Mouse (Mus musculus) regulatory T cell (primary cell): ENCODE results near the gene Pzp.

Experiments used
- in situ Hi-C: fragments of 300-600 bp; cut with MboI, MseI; formaldehyde crosslinking; loops from one replicate; pipeline ENCODE4 v1.15.1; 2025; ENCODE audit warnings: high pct_unique_total_duplicates

Gene Pzp

GRCm38 (mm10) chr6:128526601-128527000 is at the start of gene Pzp:
Gene Pzp (minus strand): TSS chr6:128526720.
- in situ Hi-C loops: no loop called here

- in situ Hi-C loops: no loop called here
Observed at GRCm38 (mm10) chr6:128566589-128566988, 40.1 kb upstream of the Pzp start.

DNA sequence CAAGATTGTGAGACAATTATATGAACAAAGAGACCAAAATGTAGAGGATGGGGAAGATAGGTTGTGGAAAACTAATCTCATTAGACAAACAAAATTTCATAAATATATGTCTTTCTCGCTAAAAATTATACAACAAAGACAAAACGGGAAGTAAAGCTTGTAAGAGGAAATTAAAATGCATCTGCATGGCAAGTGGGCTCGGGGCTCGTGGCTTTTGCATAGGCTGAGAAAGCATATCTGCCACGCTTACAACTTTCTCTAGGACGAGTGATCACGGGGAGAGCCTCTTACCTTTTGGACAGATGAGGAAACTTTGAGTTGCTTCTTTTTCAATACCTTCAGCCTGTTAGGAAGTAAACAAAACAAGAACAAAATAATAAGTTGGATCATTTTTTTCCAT is 27.5 kb upstream of the Pzp start:
- in situ Hi-C loops: no loop called here

DNA sequence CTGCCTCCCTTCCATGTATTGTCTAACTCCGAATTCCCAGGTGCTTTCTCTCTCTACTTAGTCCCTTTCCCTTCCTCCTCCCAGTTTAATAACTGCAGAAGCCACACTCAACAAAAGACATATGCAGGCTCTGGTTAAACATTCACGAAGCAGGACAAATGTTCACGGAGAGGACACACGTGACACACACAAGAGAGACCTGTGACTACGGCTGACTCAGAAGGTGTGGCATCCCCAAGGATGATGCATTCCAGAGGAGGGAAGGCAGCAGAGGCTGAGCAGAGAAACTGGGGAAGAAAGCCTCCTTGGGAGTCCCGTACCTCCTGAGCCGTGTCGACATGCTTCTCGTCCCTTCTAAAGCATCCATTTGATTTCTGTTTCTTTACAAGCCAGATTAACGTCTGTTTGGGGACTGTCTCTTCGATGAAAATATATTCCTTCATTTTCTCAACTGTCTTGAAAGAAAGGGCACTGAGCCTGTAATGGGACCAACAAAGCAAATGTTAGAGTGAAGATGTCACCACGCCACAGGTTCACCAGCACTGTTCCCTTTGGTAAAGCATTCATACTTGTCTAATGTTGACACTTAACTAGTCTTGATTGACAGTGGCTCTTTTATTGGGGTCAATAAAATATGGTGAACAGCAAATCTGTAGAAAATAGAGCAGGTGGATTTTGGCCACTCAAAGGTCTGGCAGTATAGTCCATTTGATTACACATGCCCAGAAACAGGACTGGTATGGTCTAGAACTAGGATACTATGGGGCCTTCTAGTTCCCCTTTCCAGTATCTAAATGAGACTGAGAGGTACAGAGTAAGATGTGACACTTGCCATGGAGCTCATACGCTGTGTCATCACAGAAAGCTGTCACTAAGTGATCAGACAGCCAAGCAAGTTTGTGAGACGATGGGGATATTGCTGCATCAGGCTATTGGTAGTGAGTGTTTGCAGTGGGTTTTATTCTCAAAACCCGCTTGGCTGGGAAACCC is 23.2 kb upstream of the Pzp start:
- in situ Hi-C loops: no loop called here

DNA sequence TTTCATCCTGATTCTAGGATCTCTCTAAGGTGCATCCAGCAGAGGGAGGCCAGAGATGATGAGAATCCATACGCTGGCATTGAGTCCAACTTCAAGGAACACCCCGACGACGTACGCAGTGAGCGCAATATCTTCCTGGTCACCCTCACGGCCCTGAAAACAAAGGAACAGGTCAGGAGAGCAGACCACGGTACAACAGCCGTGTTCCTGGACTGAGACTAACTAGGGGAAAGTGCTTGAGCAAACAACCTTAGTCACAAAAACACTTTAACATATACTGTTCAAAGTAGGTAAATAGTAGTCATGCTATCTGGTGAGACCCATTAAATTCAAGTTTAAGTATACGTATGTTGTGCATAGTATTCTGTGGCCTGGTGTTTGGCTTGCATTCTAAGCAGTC is 22.0 kb upstream of the Pzp start:
- in situ Hi-C loops: no loop called here

- in situ Hi-C loops: no loop called here
Observed at GRCm38 (mm10) chr6:128545402-128545801, 18.9 kb upstream of the Pzp start.

- in situ Hi-C loops: no loop called here
Observed at GRCm38 (mm10) chr6:128543226-128543625, 16.7 kb upstream of the Pzp start.

- in situ Hi-C loops: no loop called here
Observed at GRCm38 (mm10) chr6:128535250-128535649, 8.7 kb upstream of the Pzp start.

GRCm38 (mm10) chr6:128533296-128533695 is 6.8 kb upstream of the Pzp start:
- in situ Hi-C loops: no loop called here

- in situ Hi-C loops: no loop called here
Observed at GRCm38 (mm10) chr6:128532701-128533100, 6.2 kb upstream of the Pzp start.

DNA sequence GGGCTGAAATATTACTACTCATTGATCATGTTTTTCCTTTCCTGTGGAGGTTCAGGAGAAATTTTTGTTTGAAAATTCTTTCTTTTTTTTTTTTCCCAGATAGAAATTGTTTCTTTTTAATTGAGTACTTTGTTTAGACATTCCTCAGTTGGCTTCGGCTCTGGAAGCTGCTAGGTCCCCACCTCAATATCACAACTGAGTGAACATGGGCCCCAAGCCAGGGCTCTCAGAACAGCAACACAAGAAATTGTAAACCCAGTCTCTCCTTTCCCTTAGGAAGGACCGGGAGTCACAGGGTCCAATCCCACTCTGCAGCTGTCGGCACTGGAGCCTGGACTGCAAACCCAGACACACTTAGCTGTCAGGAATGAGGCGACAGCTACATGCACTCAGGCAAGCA is 2.0 kb upstream of the Pzp start:
- in situ Hi-C loops: no loop called here

DNA sequence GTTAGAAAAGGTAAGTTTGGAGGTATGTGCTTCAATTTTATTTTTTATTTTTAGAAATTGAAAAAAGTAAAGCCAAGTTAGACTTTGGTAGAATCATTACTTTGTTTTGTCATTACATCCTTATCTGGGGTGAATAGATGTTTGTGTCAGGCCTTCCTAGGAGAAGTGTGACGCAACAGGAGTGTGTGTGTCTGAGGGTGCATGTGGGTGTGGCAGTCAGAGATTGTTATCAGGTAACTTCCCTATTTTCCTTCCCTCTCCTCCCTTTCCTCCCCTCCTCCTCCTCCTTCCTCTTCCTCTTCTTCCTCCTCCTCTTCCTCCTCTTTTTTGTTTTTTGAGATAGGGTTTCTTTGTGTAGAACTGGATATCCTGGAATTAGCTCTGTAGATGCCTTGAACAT is 590 bp upstream of the Pzp start:
- in situ Hi-C loops: no loop called here

- in situ Hi-C loops: no loop called here
Observed at GRCm38 (mm10) chr6:128525801-128526200, 719 bp downstream of the Pzp start.

DNA sequence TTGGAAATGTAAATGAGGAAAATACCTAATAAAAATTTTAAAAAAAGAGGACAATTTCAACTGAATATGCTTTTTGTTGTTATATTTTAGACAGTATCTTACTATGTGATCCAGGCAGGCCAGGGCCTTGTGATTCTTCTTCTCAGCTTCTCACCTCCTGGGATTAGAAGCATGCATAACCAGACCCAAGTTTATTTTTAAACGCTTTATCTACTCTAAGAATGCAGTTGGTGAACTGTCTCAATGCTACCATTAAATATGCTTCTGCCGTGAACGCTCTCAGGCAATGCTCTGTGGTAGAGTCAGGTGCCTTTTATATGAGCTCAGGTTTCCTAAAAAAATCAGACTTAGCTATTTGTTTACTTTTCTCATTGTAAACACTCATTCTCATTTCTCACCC is 3.2 kb downstream of the Pzp start:
- in situ Hi-C loops: no loop called here

DNA sequence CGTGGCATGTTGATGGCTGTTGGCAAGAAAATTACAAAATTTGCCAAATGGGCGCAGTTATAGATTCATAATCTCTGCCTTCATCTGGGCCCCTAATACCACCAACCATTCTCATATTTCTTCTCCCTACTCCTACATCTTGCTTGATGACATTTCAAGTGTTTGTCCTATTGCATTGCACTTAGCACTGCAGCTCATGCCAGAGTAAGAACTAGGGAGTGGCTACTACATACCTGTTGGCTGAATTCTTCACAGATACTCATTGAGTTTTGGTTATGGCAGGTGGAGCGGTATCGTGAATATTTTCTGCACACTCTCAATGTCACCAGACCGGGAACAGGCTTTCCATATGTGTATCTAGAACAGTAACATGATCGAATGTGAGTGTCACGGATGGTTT is 7.4 kb downstream of the Pzp start:
- in situ Hi-C loops: no loop called here

GRCm38 (mm10) chr6:128505676-128506236 is 20.8 kb downstream of the Pzp start:
- in situ Hi-C loops: no loop called here

DNA sequence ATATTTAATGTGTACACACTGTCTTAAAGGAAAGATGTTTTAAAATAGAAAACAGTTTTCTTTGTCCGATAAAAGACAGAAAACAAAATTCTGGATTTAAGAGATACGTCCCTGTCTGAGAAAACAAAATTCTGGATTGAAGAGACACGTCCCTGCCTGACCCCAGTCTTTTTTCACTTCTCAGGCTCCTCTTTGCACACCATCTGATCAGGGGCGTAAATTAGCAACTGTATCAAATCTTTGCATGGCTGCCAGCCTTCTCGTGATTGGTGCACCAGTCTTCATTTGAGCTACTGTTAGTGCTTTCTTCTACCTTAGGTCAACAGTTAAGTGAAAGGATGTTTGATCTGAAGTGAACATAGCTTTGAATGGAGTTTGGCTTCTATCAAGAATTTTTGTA is 21.8 kb downstream of the Pzp start:
- in situ Hi-C loops: no loop called here

GRCm38 (mm10) chr6:128495346-128495745 is 31.2 kb downstream of the Pzp start:
- in situ Hi-C loops: no loop called here

DNA sequence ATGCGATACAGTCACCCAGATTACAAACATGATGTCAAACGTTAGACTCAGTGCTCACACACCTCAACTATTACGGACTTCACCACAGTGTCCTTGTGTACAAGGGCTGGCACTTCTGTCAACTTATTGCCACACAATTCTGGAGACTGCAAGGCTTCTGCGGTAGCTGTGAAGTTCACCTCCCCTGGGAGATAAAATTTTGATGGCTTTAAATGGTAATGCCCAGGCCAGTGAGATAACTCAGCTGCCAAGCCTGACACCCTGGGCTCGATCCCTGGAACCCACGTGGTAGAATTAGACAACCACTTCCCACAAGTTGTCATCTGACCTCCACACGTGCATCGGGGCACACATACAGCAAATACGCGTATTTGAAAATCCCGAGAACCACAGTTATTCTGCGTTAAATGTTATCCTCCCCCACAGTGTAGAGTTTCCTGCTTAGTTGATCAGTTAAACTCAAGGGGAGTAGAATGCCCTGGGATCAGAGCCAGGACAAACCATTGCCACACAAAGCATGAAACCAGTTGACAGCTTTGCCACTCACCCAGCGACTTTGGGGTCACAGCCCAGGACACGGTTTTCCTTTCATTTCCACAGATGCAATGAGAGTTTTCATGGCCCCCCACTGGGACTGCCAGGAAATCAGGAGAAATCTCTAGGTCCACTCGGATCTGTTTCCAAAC is 31.7 kb downstream of the Pzp start:
- in situ Hi-C loops: no loop called here

DNA sequence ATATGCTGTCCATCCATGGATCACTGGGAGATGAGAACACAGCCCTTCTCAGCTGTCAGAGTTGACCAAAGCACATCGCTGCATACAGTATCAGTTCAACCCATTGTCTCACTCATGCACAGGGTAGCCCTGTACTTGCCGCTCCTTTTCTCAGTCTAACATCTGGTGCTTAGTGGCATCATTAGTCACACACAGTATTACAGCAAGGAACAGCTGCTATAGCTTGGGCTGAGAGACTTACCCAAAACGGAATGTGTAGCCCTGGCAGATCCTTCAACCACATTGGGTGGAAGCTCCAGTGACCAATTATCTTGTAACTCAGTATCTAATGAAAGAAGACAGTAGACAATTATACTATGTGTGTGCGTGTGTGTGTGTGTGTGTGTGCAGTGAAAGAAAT is 34.6 kb downstream of the Pzp start:
- in situ Hi-C loops: no loop called here

- in situ Hi-C loops: no loop called here
Observed at GRCm38 (mm10) chr6:128490141-128490540, 36.4 kb downstream of the Pzp start.

- in situ Hi-C loops: no loop called here
Observed at GRCm38 (mm10) chr6:128487736-128488135, 38.8 kb downstream of the Pzp start.
